Mouse (Mus musculus) liver, embryonic 14.5 days (tissue): ENCODE measurements at regions not wholly inside any gene's neighbourhood (a gene's known extent, or its start where the extent isn't known, plus 50 kb on each side); places are given as distances from the start of the nearest gene placed in this dataset.

ENCODE experiments used
- ATAC-seq: fragments of 200-750 bp; cut with Nextera tagmentation; 2 replicates; pipeline ENCODE4 v1.8.0; 2017; ENCODE audit warnings: moderate number of reproducible peaks, mild to moderate bottlenecking, moderate library complexity; ENCODE audit not compliant: insufficient read depth
- DNase-seq, 3 experiments: peaks; one replicate each; pipeline ENCODE4 v3.0.0-alpha.2; 2012 to 2013; ENCODE audit warnings: low read depth in 3 of 3, low spot score in 3 of 3
- H3K27ac ChIP-seq: fragments of 300-500 bp; sonication (generic); 2 replicates; pipeline ENCODE4 v1.5.1; 2014; ENCODE audit warnings: moderate library complexity, mild to moderate bottlenecking, control low read depth, inconsistent platforms
- H3K27me3 ChIP-seq: fragments of 300-500 bp; sonication (generic); 2 replicates; pipeline ENCODE4 v1.6.1; 2014; ENCODE audit warnings: mild to moderate bottlenecking, low read length, moderate library complexity; ENCODE audit not compliant: control insufficient read depth, insufficient read depth
- H3K36me3 ChIP-seq: fragments of 300-500 bp; sonication (generic); replicated peaks from 2 replicates; pipeline ENCODE4 v1.6.1; 2014; ENCODE audit warnings: low read depth; ENCODE audit not compliant: control insufficient read depth, insufficient read depth
- H3K4me1 ChIP-seq, 2 experiments: fragments of 200-500 bp in 1 of 2; fragments of 300-500 bp in 1 of 2; sonication (generic) in 1 of 2; replicated peaks; 2 replicates each; pipeline ENCODE4 v1.6.1; 2012 to 2014; ENCODE audit warnings: antibody characterized with exemption in 1 of 2, inconsistent platforms in 1 of 2, low read length in 1 of 2; ENCODE audit not compliant: control insufficient read depth in 2 of 2, insufficient read depth in 2 of 2
- H3K4me2 ChIP-seq: fragments of 300-500 bp; sonication (generic); 2 replicates; pipeline ENCODE4 v1.6.1; 2014; ENCODE audit warnings: low read depth, mild to moderate bottlenecking, control low read depth, moderate library complexity
- H3K4me3 ChIP-seq, 2 experiments: fragments of 200-500 bp in 1 of 2; fragments of 300-500 bp in 1 of 2; sonication (generic) in 1 of 2; 2 replicates each; pipeline ENCODE4 v1.5.1; 2012 to 2014; ENCODE audit warnings: low read depth in 2 of 2, low read length in 2 of 2, mild to moderate bottlenecking in 2 of 2, control low read depth in 1 of 2, inconsistent platforms in 1 of 2, moderate library complexity in 1 of 2; ENCODE audit not compliant: insufficient read depth in 1 of 2
- H3K9ac ChIP-seq: fragments of 300-500 bp; sonication (generic); replicated peaks from 2 replicates; pipeline ENCODE4 v1.6.1; 2014; ENCODE audit warnings: mild to moderate bottlenecking, control low read depth, moderate library complexity
- H3K9me3 ChIP-seq: fragments of 300-500 bp; sonication (generic); 2 replicates; pipeline ENCODE4 v1.6.1; 2016; ENCODE audit warnings: low read length, mixed read lengths; ENCODE audit not compliant: control insufficient read depth
- CTCF ChIP-seq: IDR thresholded peaks from 2 replicates; pipeline ENCODE4 v1.5.1; 2016; ENCODE audit warnings: antibody characterized with exemption, low read depth, control low read depth
- EP300 ChIP-seq: IDR thresholded peaks from 2 replicates; pipeline ENCODE4 v1.6.1; 2016; ENCODE audit warnings: antibody characterized with exemption, low read depth
- WGBS: fragments of 180-500 bp; shearing (Covaris S2); extraction: QIAGEN DNeasy Blood & Tissue Kit; methylation state at CpG from one replicate; pipeline ENCODE4 v1.1.7; 2014; ENCODE audit not compliant: insufficient replicate concordance; 5-methylcytosine and 5-hydroxymethylcytosine counted together

- no peaks in the 10 kb centered on the region for H3K4me1 ChIP-seq
- no peaks in the 10 kb centered on the region for H3K27me3 ChIP-seq
- DNase-seq (no peak), ATAC-seq (no peak)
- H3K36me3 ChIP-seq: no peaks in the 10 kb centered on the region
- H3K9ac ChIP-seq: no peak overlapping the region
- H3K4me2 ChIP-seq: no peak overlapping the region
- no peak overlapping the region for H3K4me3 ChIP-seq
- H3K9me3 ChIP-seq: no peaks in the 10 kb centered on the region
- WGBS: 64% methylated on average over 8 of the region's 8 CpGs
- no peak for TF ChIP-seq EP300
- no peak for TF ChIP-seq CTCF
- no peak overlapping the region for H3K27ac ChIP-seq
Measured at GRCm38 (mm10) chr13:107925470-107925869, 118.8 kb upstream of the Smim15 start.

- DNase-seq (no peak), ATAC-seq (no peak)
- H3K27me3 ChIP-seq: no peaks in the 10 kb centered on the region
- H3K4me3 ChIP-seq: no peak overlapping the region
- no peaks in the 10 kb centered on the region for H3K4me1 ChIP-seq
- no peaks in the 10 kb centered on the region for H3K36me3 ChIP-seq
- H3K4me2 ChIP-seq: no peak overlapping the region
- no peak overlapping the region for H3K9ac ChIP-seq
- H3K9me3 ChIP-seq: no peaks in the 10 kb centered on the region
- 63% methylated on average over 19 of the region's 19 CpGs for WGBS
- TF ChIP-seq CTCF: no peak
- TF ChIP-seq EP300: no peak
- H3K27ac ChIP-seq: no peak overlapping the region
Measured at GRCm38 (mm10) chr13:107923129-107924114, 120.8 kb upstream of the Smim15 start.

GRCm38 (mm10) chr13:107919403-107919802 lies 124.8 kb upstream of the Smim15 start:
- ATAC-seq (no peak), DNase-seq (no peak)
- Histone ChIP-seq H3K9ac (no peak overlapping the region), H3K27ac (no peak overlapping the region), H3K4me2 (no peak overlapping the region), H3K27me3 (no peaks in the 10 kb centered on the region), H3K36me3 (no peaks in the 10 kb centered on the region), H3K4me1 (no peaks in the 10 kb centered on the region), H3K4me3 (no peak overlapping the region), H3K9me3 (no peaks in the 10 kb centered on the region)
- 68% methylated on average over 3 of the region's 3 CpGs for WGBS
- no peak for TF ChIP-seq EP300
- TF ChIP-seq CTCF: no peak

DNA sequence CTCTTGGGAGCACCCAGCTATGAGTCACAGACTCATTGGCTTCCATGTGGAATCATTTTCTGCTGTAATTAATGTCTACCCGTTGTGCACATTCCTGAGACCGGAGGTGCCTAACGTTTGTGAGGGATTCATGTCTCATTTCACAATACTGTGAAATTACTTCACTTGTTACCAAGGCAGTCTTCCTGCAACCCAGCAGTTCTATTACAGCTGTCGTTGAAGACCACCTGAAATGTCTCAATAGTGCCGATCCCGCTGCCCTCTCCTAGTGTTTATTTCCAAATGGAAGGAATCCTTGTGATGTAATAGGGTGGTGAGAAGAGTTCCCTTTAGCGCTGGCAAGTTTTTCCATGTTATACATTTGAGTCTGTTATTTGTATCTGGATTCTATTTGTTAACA lies 125.8 kb upstream of the Smim15 start:
- H3K9ac ChIP-seq: no peak overlapping the region
- no peaks in the 10 kb centered on the region for H3K9me3 ChIP-seq
- no peaks in the 10 kb centered on the region for H3K36me3 ChIP-seq
- no peak overlapping the region for H3K4me2 ChIP-seq
- DNase-seq: no peak
- no peaks in the 10 kb centered on the region for H3K4me1 ChIP-seq
- 74% methylated on average over 7 of the region's 7 CpGs for WGBS
- H3K27ac ChIP-seq: no peak overlapping the region
- H3K4me3 ChIP-seq: no peak overlapping the region
- no peaks in the 10 kb centered on the region for H3K27me3 ChIP-seq
- no peak for TF ChIP-seq EP300
- ATAC-seq: no peak

- no peak overlapping the region for H3K9ac ChIP-seq
- no peak overlapping the region for H3K4me2 ChIP-seq
- H3K4me1 ChIP-seq: no peaks in the 10 kb centered on the region
- H3K27me3 ChIP-seq: no peaks in the 10 kb centered on the region
- H3K9me3 ChIP-seq: no peaks in the 10 kb centered on the region
- TF ChIP-seq EP300: no peak
- TF ChIP-seq CTCF: no peak
- H3K36me3 ChIP-seq: no peaks in the 10 kb centered on the region
- WGBS: 52% methylated on average over 10 of the region's 10 CpGs
- H3K4me3 ChIP-seq: no peak overlapping the region
- DNase-seq (no peak), ATAC-seq (no peak)
- no peak overlapping the region for H3K27ac ChIP-seq
Measured at GRCm38 (mm10) chr13:107918065-107918464, 126.2 kb upstream of the Smim15 start.
